Mouse (Mus musculus) heart, embryonic 10.5 days (tissue): Measurements from ENCODE around the gene Ttc3. TPM values are rescaled to one million over a fixed set of nuclear protein-coding genes. Genes with fewer than 3 reads are reported as not detected.

Experiments
- DNase-seq: peaks from one replicate; pipeline ENCODE4 v3.0.0-alpha.2; 2017; ENCODE audit warnings: low spot score
- H3K27ac ChIP-seq: fragments of 300-500 bp; sonication (generic); 2 replicates; pipeline ENCODE4 v1.5.1; 2016; ENCODE audit warnings: mild to moderate bottlenecking
- H3K27me3 ChIP-seq: fragments of 300-500 bp; sonication (generic); 2 replicates; pipeline ENCODE4 v1.6.1; 2016; ENCODE audit warnings: mild to moderate bottlenecking; ENCODE audit not compliant: poor library complexity, insufficient read depth, severe bottlenecking
- H3K36me3 ChIP-seq: fragments of 300-500 bp; sonication (generic); 2 replicates; pipeline ENCODE4 v1.6.1; 2016; ENCODE audit warnings: mild to moderate bottlenecking, moderate library complexity
- H3K4me1 ChIP-seq: fragments of 300-500 bp; sonication (generic); 2 replicates; pipeline ENCODE4 v1.6.1; 2016; ENCODE audit warnings: mild to moderate bottlenecking
- H3K4me3 ChIP-seq: fragments of 300-500 bp; sonication (generic); 2 replicates; pipeline ENCODE4 v1.5.1; 2016; ENCODE audit warnings: mild to moderate bottlenecking, moderate library complexity
- H3K9me3 ChIP-seq: fragments of 300-500 bp; sonication (generic); 2 replicates; pipeline ENCODE4 v1.6.1; 2016; ENCODE audit warnings: mild to moderate bottlenecking, moderate library complexity
- WGBS: fragments of 180-500 bp; shearing (Covaris S2); methylation state at CpG from one replicate; pipeline ENCODE4 v1.1.7; 2016; 5-methylcytosine and 5-hydroxymethylcytosine counted together
- polyA plus RNA-seq: library from polyadenylated mRNA; unstranded; fragments of >200 nt; fragmentation: Nextera tagmentation; extraction: Ambion mirVana; gene quantifications from 2 replicates; pipeline ENCODE4 v1.2.1, GENCODE M21; 2016

The Ttc3 gene
- polyA plus RNA-seq, 1 experiment from 2014 or later, result 197 TPM

DNA sequence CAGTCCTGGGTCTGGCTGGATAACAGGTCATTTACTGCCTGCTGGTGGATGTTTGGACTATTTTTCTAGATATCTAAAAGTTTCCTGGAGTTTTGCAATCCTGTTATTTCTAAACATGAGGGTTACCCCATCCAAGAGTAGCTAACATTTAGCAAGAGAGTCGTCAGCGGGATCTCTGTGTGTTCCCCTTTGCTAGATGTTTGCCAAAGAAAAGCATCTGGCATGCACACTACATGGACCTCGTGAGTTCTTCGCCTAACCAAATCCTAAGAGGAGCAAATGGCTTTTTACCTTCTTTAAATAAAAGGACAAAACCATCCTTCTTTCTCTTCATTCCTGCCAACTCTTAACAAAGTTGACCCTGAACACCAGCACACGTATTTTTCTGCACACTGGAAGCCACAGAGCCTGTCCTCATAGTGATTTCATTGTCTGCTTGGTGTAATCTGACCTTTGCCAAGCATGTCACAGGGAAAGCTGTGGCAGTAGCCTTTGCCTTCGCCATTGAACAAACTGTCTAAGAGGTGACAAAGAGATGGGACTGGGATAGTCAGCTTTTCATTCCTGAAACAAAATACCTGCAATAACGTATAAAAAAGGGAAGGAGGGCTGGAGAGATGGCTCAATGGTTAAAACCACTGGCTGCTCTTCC, 23.2 kb upstream of the Ttc3 start:
- H3K27me3 ChIP-seq, result 0 out of 2 replicates have a peak, but pooled peaks cover 3% of the 10 kb centered on the region

DNA sequence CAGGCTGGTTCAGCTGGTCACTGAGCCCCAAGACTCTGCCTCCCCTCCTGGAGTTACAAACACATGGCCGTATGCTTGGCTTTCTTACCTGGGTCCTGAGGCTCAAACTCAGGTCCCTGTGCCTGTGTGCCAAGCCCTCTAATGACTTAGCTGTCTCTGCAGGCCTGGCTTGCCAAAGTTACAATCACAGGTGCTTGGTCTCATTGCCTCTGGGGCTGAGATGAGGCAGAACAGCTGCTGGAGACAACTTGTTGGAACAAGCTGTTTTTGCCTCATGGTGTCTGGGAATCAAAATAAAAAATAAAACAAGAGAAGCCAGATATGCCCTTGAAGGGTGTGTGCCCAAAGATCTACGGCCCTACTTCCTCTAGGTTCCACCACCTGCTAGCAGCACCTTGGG, 21.6 kb upstream of the Ttc3 start:
- Histone ChIP-seq H3K4me1 (peaks cover 9% of the 10 kb centered on the region; the same call in 1 of the 2 replicates), H3K4me3 (no peak overlapping the region), H3K27me3 (0 out of 2 replicates have a peak, but pooled peaks cover 3% of the 10 kb centered on the region), H3K9me3 (no peaks in the 10 kb centered on the region), H3K27ac (no peak overlapping the region), H3K36me3 (no peaks in the 10 kb centered on the region)
- WGBS, result 86% methylated on average over 2 of the region's 2 CpGs
- no peak for DNase-seq

More for the DNA sequence above, 23.2 kb upstream of the Ttc3 start:
- Histone ChIP-seq H3K9me3 (no peaks in the 10 kb centered on the region), H3K36me3 (no peaks in the 10 kb centered on the region), H3K4me1 (peaks cover 4% of the 10 kb centered on the region; the same call in 1 of the 2 replicates), H3K4me3 (no peak overlapping the region), H3K27ac (no peak overlapping the region)
- WGBS, result 80% methylated on average over 7 of the region's 7 CpGs
- DNase-seq, result no peak

DNA sequence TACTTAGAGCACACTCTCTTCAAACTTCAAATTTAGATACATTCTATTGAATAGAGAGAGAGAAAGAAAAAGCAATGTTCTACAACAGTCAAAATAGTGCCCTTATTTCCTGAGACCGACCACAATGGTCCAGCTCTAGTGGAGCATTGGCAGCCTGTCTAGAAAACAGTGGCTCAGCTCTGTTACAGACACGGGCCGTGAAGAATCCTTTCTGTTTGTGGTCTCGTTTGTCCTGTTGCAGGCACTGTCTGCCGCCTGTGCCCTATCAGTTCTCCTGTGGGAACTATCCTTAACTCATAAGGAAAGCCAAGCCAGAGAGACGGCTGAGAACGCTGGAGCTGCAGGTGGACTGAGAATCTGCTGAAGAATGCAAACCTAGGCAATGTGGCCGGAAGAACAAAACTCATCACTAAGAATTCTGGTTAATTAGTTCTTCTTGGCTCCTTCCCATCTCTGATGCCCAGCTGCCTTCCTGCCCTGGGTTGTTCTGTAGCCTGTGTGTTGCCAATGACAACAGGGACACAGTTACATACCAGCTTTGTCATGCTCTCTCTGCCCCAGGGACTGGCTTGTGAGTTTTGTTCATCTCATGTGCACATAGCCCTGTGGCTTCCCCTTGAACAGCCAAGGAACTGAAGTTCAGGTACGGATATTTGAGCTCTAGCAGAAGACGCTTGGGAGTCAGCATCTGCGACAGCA, 20.7 kb upstream of the Ttc3 start:
- WGBS, result 63% methylated on average over 11 of the region's 11 CpGs
- Histone ChIP-seq H3K27ac (no peak overlapping the region), H3K27me3 (0 out of 2 replicates have a peak, but pooled peaks cover 3% of the 10 kb centered on the region), H3K4me3 (no peak overlapping the region), H3K36me3 (no peaks in the 10 kb centered on the region), H3K9me3 (no peaks in the 10 kb centered on the region), H3K4me1 (peaks cover 10% of the 10 kb centered on the region; the same call in 1 of the 2 replicates)
- DNase-seq, result no peak

DNA sequence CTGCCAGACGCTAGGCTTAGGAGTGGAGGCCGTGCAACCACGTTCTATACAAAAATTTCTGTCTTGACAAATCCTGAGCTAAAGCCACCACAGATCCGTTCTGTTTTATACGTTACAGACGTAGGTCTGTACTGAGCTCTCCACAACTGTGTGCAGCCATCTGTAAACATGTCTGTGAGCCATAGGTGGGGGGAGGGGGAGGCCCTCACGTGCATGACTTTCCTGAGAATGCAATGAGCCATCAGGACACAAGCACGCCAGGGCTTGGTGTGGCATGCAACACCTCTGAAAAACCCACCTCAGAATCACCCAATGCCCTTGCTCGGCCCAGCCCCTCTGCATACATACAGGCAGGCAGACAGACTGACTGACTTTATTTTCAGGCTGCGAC, 20.1 kb upstream of the Ttc3 start:
- H3K4me3 ChIP-seq, result no peak overlapping the region
- no peaks in the 10 kb centered on the region for H3K9me3 ChIP-seq
- H3K36me3 ChIP-seq, result no peaks in the 10 kb centered on the region
- 0 out of 2 replicates have a peak, but pooled peaks cover 3% of the 10 kb centered on the region for H3K27me3 ChIP-seq
- 73% methylated on average over 10 of the region's 10 CpGs for WGBS
- H3K4me1 ChIP-seq, result peaks cover 10% of the 10 kb centered on the region; the same call in 1 of the 2 replicates
- H3K27ac ChIP-seq, result no peak overlapping the region
- DNase-seq, result no peak

DNA sequence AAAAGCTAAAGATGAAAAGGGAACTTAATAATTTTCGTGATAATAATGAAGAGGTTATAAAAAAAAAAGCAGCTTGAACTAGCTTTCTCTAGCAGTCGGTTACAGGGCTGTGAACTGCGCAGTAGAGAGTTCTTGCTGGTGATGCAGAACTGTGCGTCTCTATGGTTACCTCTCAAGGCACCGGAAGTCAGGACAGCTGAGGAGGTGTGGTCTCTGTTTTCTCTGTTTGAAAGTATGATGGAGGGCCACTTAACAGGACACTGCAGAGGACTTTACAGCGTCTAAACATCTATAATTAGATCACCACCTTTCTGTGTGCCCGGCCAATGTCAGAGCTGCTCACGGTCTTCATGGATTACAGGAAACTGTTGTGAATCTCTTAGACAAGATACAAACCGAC, 16.0 kb upstream of the Ttc3 start:
- Histone ChIP-seq H3K4me1 (peaks cover 25% of the 10 kb centered on the region; the same call in 1 of the 2 replicates), H3K27ac (0 out of 2 replicates have a peak overlapping the region, but pooled peaks have one; percentile 22), H3K4me3 (peak overlapping the region; percentile 15; the same call in 1 of the 2 replicates), H3K9me3 (no peaks in the 10 kb centered on the region), H3K36me3 (no peaks in the 10 kb centered on the region), H3K27me3 (0 out of 2 replicates have a peak, but pooled peaks cover 3% of the 10 kb centered on the region)
- WGBS, result 32% methylated on average over 9 of the region's 9 CpGs
- peak; percentile 78 for DNase-seq

DNA sequence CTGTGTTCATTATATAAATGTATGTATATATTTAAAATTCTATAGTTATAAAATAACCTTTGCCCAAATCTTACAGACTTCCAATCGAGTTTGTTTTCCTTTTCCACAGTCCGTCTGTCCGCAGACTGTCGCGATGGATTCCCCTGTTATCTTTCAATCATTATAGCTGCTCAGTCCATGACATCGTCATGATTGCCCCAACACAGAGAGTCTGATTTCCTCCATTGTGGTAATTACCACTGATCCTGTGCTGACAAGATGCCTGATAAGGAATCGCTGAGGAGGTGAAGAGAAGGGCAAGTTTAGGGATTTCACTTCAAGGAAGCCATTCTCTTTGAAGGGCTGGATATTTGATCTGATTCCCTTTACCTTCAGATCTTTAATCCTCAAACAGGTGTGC, 14.4 kb upstream of the Ttc3 start:
- H3K4me3 ChIP-seq, result no peak overlapping the region
- peaks cover 26% of the 10 kb centered on the region; the same call in 1 of the 2 replicates for H3K4me1 ChIP-seq
- no peaks in the 10 kb centered on the region for H3K9me3 ChIP-seq
- 0 out of 2 replicates have a peak, but pooled peaks cover under 1% of the 10 kb centered on the region for H3K27me3 ChIP-seq
- 39% methylated on average over 7 of the region's 7 CpGs for WGBS
- H3K36me3 ChIP-seq, result no peaks in the 10 kb centered on the region
- no peak for DNase-seq
- H3K27ac ChIP-seq, result no peak overlapping the region

DNA sequence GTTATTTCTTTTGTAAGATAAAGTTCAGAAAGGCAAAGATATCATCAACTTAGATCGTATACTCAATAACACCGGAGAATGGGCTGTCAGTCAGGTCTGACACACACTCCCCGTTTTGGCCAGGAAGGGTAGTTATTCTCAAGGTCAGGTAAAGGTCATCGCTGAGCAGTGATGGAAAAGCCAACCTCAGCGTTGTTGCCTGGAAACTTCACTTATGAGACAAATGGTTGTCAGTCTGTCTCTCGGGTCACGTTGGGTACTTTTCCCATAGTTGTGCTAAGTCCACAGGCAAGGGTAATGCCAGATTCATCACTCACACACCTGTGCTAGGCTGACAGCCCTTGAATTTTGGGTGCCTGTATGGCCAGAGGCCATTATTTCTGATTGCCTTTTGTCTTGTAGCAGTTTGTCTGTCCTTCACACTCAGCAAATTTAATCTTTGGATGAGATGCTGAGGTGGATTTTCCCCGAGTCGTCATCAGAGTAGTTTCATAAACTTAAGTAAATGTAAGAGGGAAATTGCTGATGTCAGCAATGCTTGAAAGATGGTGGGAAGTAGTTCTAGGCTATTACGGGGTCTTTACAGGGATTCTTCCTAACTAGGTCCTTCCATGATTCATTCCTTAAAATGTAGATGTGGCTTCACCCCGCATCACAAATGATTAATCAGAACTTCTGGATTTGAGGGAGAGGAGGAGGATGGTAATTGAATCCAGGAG, 13.5 kb upstream of the Ttc3 start:
- no peaks in the 10 kb centered on the region for H3K27me3 ChIP-seq
- 71% methylated on average over 11 of the region's 11 CpGs for WGBS
- DNase-seq, result no peak
- H3K9me3 ChIP-seq, result no peaks in the 10 kb centered on the region
- H3K4me3 ChIP-seq, result no peak overlapping the region
- H3K4me1 ChIP-seq, result peaks cover 28% of the 10 kb centered on the region; the same call in 1 of the 2 replicates
- H3K36me3 ChIP-seq, result no peaks in the 10 kb centered on the region
- H3K27ac ChIP-seq, result no peak overlapping the region

DNA sequence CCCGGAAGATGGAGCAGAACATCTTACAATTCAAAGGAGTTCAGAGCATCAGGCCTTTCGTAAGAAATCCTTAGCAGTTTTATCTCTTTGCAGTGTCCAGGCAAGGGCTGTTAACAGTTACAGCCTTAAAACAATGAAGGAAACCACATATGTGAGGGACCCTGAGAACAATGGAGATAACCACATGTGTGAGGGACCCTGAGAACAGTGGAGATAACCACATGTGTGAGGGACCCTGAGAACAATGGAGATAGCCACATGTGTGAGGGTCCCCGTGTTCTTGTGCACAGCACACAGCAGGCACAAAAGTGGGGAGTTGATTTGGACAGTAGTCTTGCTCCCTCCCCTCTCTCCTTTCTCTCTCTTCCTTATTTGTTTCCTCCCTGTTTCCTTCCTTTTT, 12.3 kb upstream of the Ttc3 start:
- H3K27ac ChIP-seq, result no peak overlapping the region
- WGBS, result 75% methylated on average over 3 of the region's 3 CpGs
- H3K36me3 ChIP-seq, result no peaks in the 10 kb centered on the region
- no peaks in the 10 kb centered on the region for H3K27me3 ChIP-seq
- no peak for DNase-seq
- no peaks in the 10 kb centered on the region for H3K9me3 ChIP-seq
- H3K4me1 ChIP-seq, result peaks cover 34% of the 10 kb centered on the region; the same call in 1 of the 2 replicates
- H3K4me3 ChIP-seq, result no peak overlapping the region

DNA sequence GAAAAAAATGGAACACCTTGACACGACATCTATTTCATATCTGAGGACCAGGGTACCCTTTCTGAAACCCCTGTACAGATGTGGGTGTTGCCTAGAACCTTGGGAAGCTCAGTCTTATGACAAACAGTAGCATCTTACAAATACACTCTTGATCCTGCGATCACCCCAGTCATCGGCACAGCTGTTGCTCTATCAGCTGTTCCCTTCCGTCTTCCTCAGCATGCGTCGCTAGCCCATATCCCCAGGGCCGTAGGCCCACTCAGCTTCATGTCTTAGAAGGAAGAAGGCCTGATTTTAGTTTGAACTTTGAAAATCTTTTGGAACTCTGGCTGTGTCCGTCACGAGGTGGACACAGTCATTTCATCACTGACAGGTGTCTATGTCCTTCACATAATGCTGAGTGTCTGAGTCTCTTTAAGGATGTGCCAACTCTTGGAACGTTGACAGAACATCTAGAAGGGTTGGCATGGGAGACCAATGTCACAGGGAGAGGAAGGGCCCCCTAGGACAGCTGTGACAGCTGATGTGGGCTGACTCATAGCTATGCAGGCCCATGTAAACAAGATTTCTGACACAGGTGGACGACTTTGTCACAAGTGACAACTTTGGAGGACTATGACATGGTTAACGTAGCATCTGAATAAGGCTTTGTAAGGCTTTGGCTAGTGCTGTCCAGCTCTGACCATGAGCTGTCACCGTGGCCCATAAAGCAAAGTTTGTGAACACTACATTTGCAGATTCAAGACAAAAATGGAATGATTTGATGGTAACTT, 9.7 kb upstream of the Ttc3 start:
- no peaks in the 10 kb centered on the region for H3K9me3 ChIP-seq
- no peaks in the 10 kb centered on the region for H3K27me3 ChIP-seq
- H3K36me3 ChIP-seq, result peaks cover 6% of the 10 kb centered on the region
- H3K27ac ChIP-seq, result no peak overlapping the region
- no peak overlapping the region for H3K4me3 ChIP-seq
- no peak for DNase-seq
- peaks cover 29% of the 10 kb centered on the region; the same call in 1 of the 2 replicates for H3K4me1 ChIP-seq
- WGBS, result 85% methylated on average over 13 of the region's 13 CpGs

DNA sequence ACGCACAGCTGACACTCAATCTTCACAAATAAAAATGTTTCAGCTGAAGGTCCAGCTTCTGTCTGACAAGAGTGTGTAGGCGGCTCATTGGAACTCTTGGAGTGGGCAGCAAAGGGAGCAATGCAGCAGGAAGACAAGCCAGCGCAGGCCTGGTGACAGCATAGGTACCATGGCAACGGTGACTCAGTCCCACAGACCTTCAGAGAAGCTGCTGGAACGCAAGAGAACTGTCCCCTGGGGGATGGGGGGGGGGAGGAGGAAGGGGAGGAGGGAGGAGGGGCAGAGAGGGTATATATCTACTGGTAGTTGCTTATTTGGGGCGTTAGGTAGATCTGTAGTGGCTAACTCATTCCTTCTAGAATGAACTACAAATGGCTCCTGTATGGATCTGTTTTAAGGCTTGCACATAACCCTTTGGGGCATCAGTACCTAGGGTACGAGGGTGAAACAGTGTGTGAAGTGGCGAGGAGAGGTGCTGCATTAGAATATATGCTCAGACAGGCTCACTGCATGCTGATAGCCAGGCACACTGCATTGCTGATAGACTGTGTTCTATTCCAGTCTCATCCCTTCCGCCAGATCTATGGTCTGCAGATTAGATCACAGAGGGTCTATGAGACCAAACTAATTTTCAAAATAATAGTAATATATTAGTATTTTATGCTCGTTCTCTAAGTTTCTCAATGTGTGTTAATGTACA, 8.1 kb upstream of the Ttc3 start:
- Histone ChIP-seq H3K9me3 (no peaks in the 10 kb centered on the region), H3K4me1 (peaks cover 24% of the 10 kb centered on the region; the same call in 1 of the 2 replicates), H3K4me3 (no peak overlapping the region), H3K27ac (peak overlapping the region; percentile 13; the same call in 1 of the 2 replicates), H3K27me3 (no peaks in the 10 kb centered on the region), H3K36me3 (peaks cover 10% of the 10 kb centered on the region)
- DNase-seq, result peak; percentile 90
- WGBS, result 34% methylated on average over 10 of the region's 10 CpGs

DNA sequence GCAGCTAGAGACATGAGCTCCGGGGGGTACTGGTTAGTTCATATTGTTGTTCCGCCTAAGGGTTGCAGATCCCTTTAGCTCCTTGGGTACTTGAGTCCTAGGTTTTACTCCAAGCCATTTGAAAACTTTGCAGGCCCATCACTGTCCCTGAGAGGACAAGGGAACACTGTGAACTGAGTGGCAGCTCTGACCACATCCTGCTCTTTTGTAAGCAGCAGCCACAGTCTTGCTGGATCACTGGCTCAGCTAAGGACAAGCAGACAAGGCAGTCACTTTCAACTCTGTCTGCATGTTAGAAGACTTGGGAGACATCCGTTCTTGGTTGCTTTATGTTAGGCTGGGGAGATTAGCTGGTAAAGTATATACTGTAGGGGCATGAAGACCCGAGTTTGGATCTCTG, 6.6 kb upstream of the Ttc3 start:
- WGBS, result 84% methylated on average over 4 of the region's 4 CpGs
- H3K9me3 ChIP-seq, result no peaks in the 10 kb centered on the region
- H3K4me1 ChIP-seq, result peaks cover 16% of the 10 kb centered on the region; the same call in 1 of the 2 replicates
- H3K36me3 ChIP-seq, result peaks cover 10% of the 10 kb centered on the region
- no peak overlapping the region for H3K27ac ChIP-seq
- H3K27me3 ChIP-seq, result no peaks in the 10 kb centered on the region
- no peak for DNase-seq
- no peak overlapping the region for H3K4me3 ChIP-seq

DNA sequence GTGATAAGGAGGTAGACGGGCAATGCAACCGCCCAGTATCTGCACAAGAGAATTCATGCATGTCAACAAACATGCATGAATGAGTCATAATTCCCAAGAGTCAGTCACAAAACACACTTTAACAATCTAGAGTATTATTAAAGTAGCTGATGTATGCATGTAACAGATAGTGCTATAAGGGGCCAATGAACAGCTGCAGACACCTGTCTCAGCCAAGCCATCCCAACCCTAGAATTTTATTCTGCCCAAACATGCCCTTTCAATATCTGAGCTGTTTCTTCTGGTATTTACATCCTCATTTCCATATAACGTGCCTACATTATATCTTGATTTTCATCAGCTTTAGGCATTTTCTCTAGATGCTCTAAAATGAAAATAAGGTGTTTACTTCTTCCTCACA, 5.0 kb upstream of the Ttc3 start:
- DNase-seq, result no peak
- Histone ChIP-seq H3K4me3 (no peak overlapping the region), H3K27me3 (no peaks in the 10 kb centered on the region), H3K27ac (no peak overlapping the region), H3K36me3 (peaks cover 10% of the 10 kb centered on the region), H3K9me3 (no peaks in the 10 kb centered on the region), H3K4me1 (peaks cover 23% of the 10 kb centered on the region)
- 93% methylated on average over 3 of the region's 3 CpGs for WGBS
